Mouse (Mus musculus): Measurements from ENCODE around the gene Mier1. TPM values are rescaled to one million over a fixed set of nuclear protein-coding genes. Genes with fewer than 3 reads are reported as not detected.
"Not testable (repeated sequence)": the region's sequence is repeated elsewhere in the genome, so short reads cannot be mapped to it uniquely, and the experiment has no call there.

The Mier1 gene
- total and polyA plus RNA-seq, 3 experiments, result 18.7 to 41.1 (median 22.3) TPM

GRCm38 (mm10) chr4:103146339-103146738, 32.1 kb downstream of the Mier1 start:
- Histone ChIP-seq H3K27ac (ENCODE audit: control insufficient read depth, low read depth, low read length) (no peak overlapping the region), H3K4me3 (ENCODE audit: control insufficient read depth in 1 of 2, insufficient read depth in 1 of 2, low read depth in 2 of 2, low read length in 2 of 2) (no peak overlapping the region), H3K4me1 (ENCODE audit: control insufficient read depth in 1 of 2, insufficient read depth in 2 of 2, low read length in 2 of 2) (no peaks in the 10 kb centered on the region), H3K9me3 (replicated peaks; ENCODE audit: insufficient read depth, low read length) (no peaks in the 10 kb centered on the region), H3K27me3 (ENCODE audit: control insufficient read depth in 1 of 2, insufficient read depth in 2 of 2, low read length in 2 of 2) (no peaks in the 10 kb centered on the region), H3K79me2 (ENCODE audit: control insufficient read depth, insufficient read depth, low read length, poor library complexity) (no peaks in the 10 kb centered on the region), H3K9ac (ENCODE audit: control insufficient read depth, low read depth, low read length, poor library complexity, severe bottlenecking) (no peak overlapping the region), H3K36me3 (ENCODE audit: control insufficient read depth in 1 of 2, insufficient read depth in 2 of 2, low read length in 2 of 2) (peaks cover 0 to 38% of the 10 kb centered on the region in 2 experiments; a peak in 2 of 4 replicates)
- TF ChIP-seq CTCF (IDR thresholded peaks at IDR 0.05 in 2 of 3, conservative IDR thresholded peaks at IDR 0.05 in 1 of 3; ENCODE audit: control insufficient read depth in 1 of 3, insufficient read depth in 1 of 3, low read depth in 2 of 3, low read length in 3 of 3, poor library complexity in 1 of 3, severe bottlenecking in 1 of 3) (peak; percentile 62 to 81 (median 71)), MXI1 (IDR thresholded peaks at IDR 0.05; ENCODE audit: low read depth, low read length) (no peak), MAZ (IDR thresholded peaks at IDR 0.05; ENCODE audit: low read depth, low read length) (no peak), ZNF384 (IDR thresholded peaks at IDR 0.05; ENCODE audit: low read depth, low read length) (no peak), SMC3 (IDR thresholded peaks at IDR 0.05; ENCODE audit: low read depth, low read length) (peak; percentile 79), MYC (IDR thresholded peaks at IDR 0.05; ENCODE audit: low read depth, low read length) (no peak), RAD21 (IDR thresholded peaks at IDR 0.05; ENCODE audit: low read depth, low read length) (peak; percentile 65), POLR2A (IDR thresholded peaks at IDR 0.05; ENCODE audit: control insufficient read depth in 1 of 2, insufficient read depth in 1 of 2, low read depth in 1 of 2, low read length in 2 of 2, poor library complexity in 1 of 2) (no peak), ZC3H11A (IDR thresholded peaks at IDR 0.05; ENCODE audit: low read depth, low read length) (peak; percentile 16; the same call in 1 of the 2 replicates)
- peak; percentile 68 for DNase-seq (ENCODE audit: low read depth, low spot score)

GRCm38 (mm10) chr4:103151946-103152345, 37.8 kb downstream of the Mier1 start:
- Histone ChIP-seq H3K36me3 (ENCODE audit: control insufficient read depth in 1 of 2, insufficient read depth in 2 of 2, low read length in 2 of 2) (peaks cover 0 to 31% of the 10 kb centered on the region in 2 experiments; a peak in 2 of 4 replicates), H3K27me3 (ENCODE audit: control insufficient read depth in 1 of 2, insufficient read depth in 2 of 2, low read length in 2 of 2) (no peaks in the 10 kb centered on the region), H3K79me2 (ENCODE audit: control insufficient read depth, insufficient read depth, low read length, poor library complexity) (no peaks in the 10 kb centered on the region), H3K4me1 (ENCODE audit: control insufficient read depth in 1 of 2, insufficient read depth in 2 of 2, low read length in 2 of 2) (no peaks in the 10 kb centered on the region), H3K27ac (ENCODE audit: control insufficient read depth, low read depth, low read length) (no peak overlapping the region), H3K4me3 (ENCODE audit: control insufficient read depth in 1 of 2, insufficient read depth in 1 of 2, low read depth in 2 of 2, low read length in 2 of 2) (no peak overlapping the region), H3K9ac (ENCODE audit: control insufficient read depth, low read depth, low read length, poor library complexity, severe bottlenecking) (no peak overlapping the region), H3K9me3 (replicated peaks; ENCODE audit: insufficient read depth, low read length) (no peaks in the 10 kb centered on the region)
- no peak for DNase-seq (ENCODE audit: low read depth, low spot score)
- TF ChIP-seq RCOR1 (IDR thresholded peaks at IDR 0.05; ENCODE audit: low read depth, low read length), result no peak
- no peak for TF ChIP-seq CHD2 (IDR thresholded peaks at IDR 0.05; ENCODE audit: low read length)
- TF ChIP-seq RAD21 (IDR thresholded peaks at IDR 0.05; ENCODE audit: low read depth, low read length), result no peak
- no peak for TF ChIP-seq POLR2AphosphoS2 (IDR thresholded peaks at IDR 0.05; ENCODE audit: low read length)

GRCm38 (mm10) chr4:103158781-103159180, 44.6 kb downstream of the Mier1 start:
- no peaks in the 10 kb centered on the region for H3K4me1 ChIP-seq (ENCODE audit: control insufficient read depth in 1 of 2, insufficient read depth in 2 of 2, low read length in 2 of 2)
- DNase-seq (ENCODE audit: low read depth, low spot score), result no peak
- H3K27me3 ChIP-seq (ENCODE audit: control insufficient read depth in 1 of 2, insufficient read depth in 2 of 2, low read length in 2 of 2), result no peaks in the 10 kb centered on the region
- H3K4me3 ChIP-seq (ENCODE audit: control insufficient read depth in 1 of 2, insufficient read depth in 1 of 2, low read depth in 2 of 2, low read length in 2 of 2), result no peak overlapping the region
- H3K9ac ChIP-seq (ENCODE audit: control insufficient read depth, low read depth, low read length, poor library complexity, severe bottlenecking), result no peak overlapping the region
- H3K79me2 ChIP-seq (ENCODE audit: control insufficient read depth, insufficient read depth, low read length, poor library complexity), result no peaks in the 10 kb centered on the region
- no peak overlapping the region for H3K27ac ChIP-seq (ENCODE audit: control insufficient read depth, low read depth, low read length)
- H3K36me3 ChIP-seq (ENCODE audit: control insufficient read depth in 1 of 2, insufficient read depth in 2 of 2, low read length in 2 of 2), result peaks cover 0 to 27% of the 10 kb centered on the region in 2 experiments; a peak in 2 of 4 replicates
- no peaks in the 10 kb centered on the region for H3K9me3 ChIP-seq (replicated peaks; ENCODE audit: insufficient read depth, low read length)
- TF ChIP-seq MYB (IDR thresholded peaks at IDR 0.05; ENCODE audit: low read depth, low read length) (no peak), HCFC1 (IDR thresholded peaks at IDR 0.05; ENCODE audit: low read depth, low read length) (no peak), SIN3A (IDR thresholded peaks at IDR 0.05; ENCODE audit: low read length) (no peak), ZMIZ1 (IDR thresholded peaks at IDR 0.05; ENCODE audit: low read depth, low read length) (no peak), TBP (IDR thresholded peaks at IDR 0.05; ENCODE audit: low read depth, low read length) (no peak), POLR2AphosphoS2 (IDR thresholded peaks at IDR 0.05; ENCODE audit: low read length) (no peak), NELFE (IDR thresholded peaks at IDR 0.05; ENCODE audit: low read depth, low read length) (no peak)

GRCm38 (mm10) chr4:103166198-103166597, 52.0 kb downstream of the Mier1 start:
- H3K9ac ChIP-seq (ENCODE audit: control insufficient read depth, low read depth, low read length, poor library complexity, severe bottlenecking); DNase-seq (ENCODE audit: low read depth, low spot score); H3K4me3 ChIP-seq (ENCODE audit: control insufficient read depth in 1 of 2, insufficient read depth in 1 of 2, low read depth in 2 of 2, low read length in 2 of 2); H3K4me1 ChIP-seq (ENCODE audit: control insufficient read depth in 1 of 2, insufficient read depth in 2 of 2, low read length in 2 of 2); H3K27me3 ChIP-seq (ENCODE audit: control insufficient read depth in 1 of 2, insufficient read depth in 2 of 2, low read length in 2 of 2); H3K9me3 ChIP-seq (replicated peaks; ENCODE audit: insufficient read depth, low read length); H3K79me2 ChIP-seq (ENCODE audit: control insufficient read depth, insufficient read depth, low read length, poor library complexity); H3K27ac ChIP-seq (ENCODE audit: control insufficient read depth, low read depth, low read length): not testable (repeated sequence)
- H3K36me3 ChIP-seq (ENCODE audit: control insufficient read depth in 1 of 2, insufficient read depth in 2 of 2, low read length in 2 of 2), result peaks cover 0 to 11% of the 10 kb centered on the region in 2 experiments; a peak in 2 of 4 replicates

Measured in MEL (cell line).